Mouse (Mus musculus) heart, postnatal 36 days (tissue): ENCODE data around the gene Folr2. TPM values are rescaled to one million over a fixed set of nuclear protein-coding genes. Genes with fewer than 3 reads are reported as not detected.

Source experiments
- DNase-seq, 2 experiments: peaks; one replicate each; pipeline ENCODE4 v3.0.0; 2021 to 2022
- intact Hi-C: fragments of 180-260 bp; cut with DNase I; formaldehyde crosslinking; loops from one replicate; pipeline ENCODE4 v1.15.1; 2025
- total RNA-seq, 2 experiments: library from RNA; stranded (reverse); gene quantifications; 2 replicates each; pipeline ENCODE4 v1.2.3; 2021

Folr2 gene
- total RNA-seq = 1 to 10 TPM; 5.2 to 7.9 TPM

GRCm38 (mm10) chr7:101857094-101857493 is at the start of gene Folr2:
Gene Folr2 (minus strand): TSS chr7:101857194.
- intact Hi-C loops = no loop called here
- DNase-seq = no peak

- intact Hi-C loops = no loop called here
- peak in 1 of 2 experiments; percentile 10 for DNase-seq
Measured at GRCm38 (mm10) chr7:101906696-101907095, 49.7 kb upstream of the Folr2 start.

GRCm38 (mm10) chr7:101906287-101906681 is 49.3 kb upstream of the Folr2 start, which contains the start of gene Tomt:
Gene Tomt (minus strand): TSS chr7:101906359.
- intact Hi-C loops = no loop called here
- DNase-seq = no peak

- intact Hi-C loops = no loop called here
- DNase-seq = peak; percentile 98 to 100
Measured at GRCm38 (mm10) chr7:101905561-101906286, 48.7 kb upstream of the Folr2 start, which contains the start of gene Lamtor1. Gene Lamtor1 (plus strand): TSS chr7:101905904.

- intact Hi-C loops = no loop called here
- DNase-seq = no peak
Measured at GRCm38 (mm10) chr7:101902846-101903245, 45.9 kb upstream of the Folr2 start.

GRCm38 (mm10) chr7:101901969-101902368 is 45.0 kb upstream of the Folr2 start:
- no peak for DNase-seq
- intact Hi-C loops = no loop called here

- intact Hi-C loops = no loop called here
- DNase-seq = no peak
Measured at GRCm38 (mm10) chr7:101900331-101901097, 43.5 kb upstream of the Folr2 start.

GRCm38 (mm10) chr7:101896104-101897066 is 39.4 kb upstream of the Folr2 start:
- intact Hi-C loops = loop anchor here (1.0 kb wide), 1 partner anchor 37 kb away; the partner anchor contains the start of gene Lrrc51
- DNase-seq = peak; percentile 94 to 96

- DNase-seq = no peak
- intact Hi-C loops = loop anchor here (1.0 to 2.0 kb wide), 3 partner anchors 38 to 231 kb away; partner anchors contain the start of genes Inppl1 and Lrrc51
Measured at GRCm38 (mm10) chr7:101895695-101896094, 38.7 kb upstream of the Folr2 start.

- no peak for DNase-seq
- intact Hi-C loops = no loop called here
Measured at GRCm38 (mm10) chr7:101888460-101888859, 31.5 kb upstream of the Folr2 start.

- intact Hi-C loops = no loop called here
- DNase-seq = no peak
Measured at GRCm38 (mm10) chr7:101886274-101886673, 29.3 kb upstream of the Folr2 start.

- DNase-seq = no peak
- intact Hi-C loops = no loop called here
Measured at GRCm38 (mm10) chr7:101884160-101884559, 27.2 kb upstream of the Folr2 start.

- intact Hi-C loops = no loop called here
Measured at GRCm38 (mm10) chr7:101882413-101883154, 25.6 kb upstream of the Folr2 start.

GRCm38 (mm10) chr7:101880855-101881254 is 23.9 kb upstream of the Folr2 start:
- intact Hi-C loops = no loop called here
- no peak for DNase-seq

More at GRCm38 (mm10) chr7:101882413-101883154, 25.6 kb upstream of the Folr2 start:
- DNase-seq = no peak

GRCm38 (mm10) chr7:101875978-101876377 is 19.0 kb upstream of the Folr2 start:
- no peak for DNase-seq
- intact Hi-C loops = no loop called here

GRCm38 (mm10) chr7:101871296-101871695 is 14.3 kb upstream of the Folr2 start:
- intact Hi-C loops = no loop called here
- DNase-seq = no peak

GRCm38 (mm10) chr7:101870629-101871028 is 13.6 kb upstream of the Folr2 start, which contains the start of gene Folr1:
Gene Folr1 (minus strand): TSS chr7:101870788.
- intact Hi-C loops = no loop called here

GRCm38 (mm10) chr7:101869163-101869500 is 12.1 kb upstream of the Folr2 start:
- intact Hi-C loops = no loop called here

More at GRCm38 (mm10) chr7:101870629-101871028, 13.6 kb upstream of the Folr2 start, which contains the start of gene Folr1:
- DNase-seq = no peak

More at GRCm38 (mm10) chr7:101869163-101869500, 12.1 kb upstream of the Folr2 start:
- DNase-seq = no peak
